Mouse (Mus musculus): ENCODE measurements around the gene Ctsw. TPM values are rescaled to one million over a fixed set of nuclear protein-coding genes. Genes with fewer than 3 reads are reported as not detected.

The Ctsw gene
- total and polyA plus RNA-seq, 2 experiments from 2014 or later, result 0.33 to 1.9 TPM

GRCm38 (mm10) chr19:5511074-5511632 lies 42.8 kb upstream of the Ctsw start:
- Histone ChIP-seq H3K27ac (ENCODE audit: low read depth, low read length) (0 out of 2 replicates have a peak overlapping the region, but pooled peaks have one; percentile 73), H3K9me3 (ENCODE audit: low read length) (no peaks in the 10 kb centered on the region), H3K9ac (replicated peaks; ENCODE audit: low read length, poor library complexity, severe bottlenecking) (peak overlapping the region; percentile 59), H3K4me2 (ENCODE audit: low read depth, low read length, poor library complexity, severe bottlenecking) (peak overlapping the region; percentile 83), H3K4me1 (ENCODE audit: insufficient read depth, low read length) (peaks cover 8% of the 10 kb centered on the region; the same call in 1 of the 2 replicates), H3K36me3 (ENCODE audit: insufficient read depth, low read length) (no peaks in the 10 kb centered on the region), H3K4me3 (ENCODE audit: low read depth, low read length) (peak overlapping the region; percentile 42), H3K27me3 (ENCODE audit: insufficient read depth, low read length) (no peaks in the 10 kb centered on the region)
- no peak for TF ChIP-seq CTCF (IDR thresholded peaks at IDR 0.05)
- DNase-seq (ENCODE audit: low spot score) (no peak), ATAC-seq (ENCODE audit: low FRiP score) (no peak)
- 50% methylated on average over 15 of the region's 15 CpGs for WGBS

DNA sequence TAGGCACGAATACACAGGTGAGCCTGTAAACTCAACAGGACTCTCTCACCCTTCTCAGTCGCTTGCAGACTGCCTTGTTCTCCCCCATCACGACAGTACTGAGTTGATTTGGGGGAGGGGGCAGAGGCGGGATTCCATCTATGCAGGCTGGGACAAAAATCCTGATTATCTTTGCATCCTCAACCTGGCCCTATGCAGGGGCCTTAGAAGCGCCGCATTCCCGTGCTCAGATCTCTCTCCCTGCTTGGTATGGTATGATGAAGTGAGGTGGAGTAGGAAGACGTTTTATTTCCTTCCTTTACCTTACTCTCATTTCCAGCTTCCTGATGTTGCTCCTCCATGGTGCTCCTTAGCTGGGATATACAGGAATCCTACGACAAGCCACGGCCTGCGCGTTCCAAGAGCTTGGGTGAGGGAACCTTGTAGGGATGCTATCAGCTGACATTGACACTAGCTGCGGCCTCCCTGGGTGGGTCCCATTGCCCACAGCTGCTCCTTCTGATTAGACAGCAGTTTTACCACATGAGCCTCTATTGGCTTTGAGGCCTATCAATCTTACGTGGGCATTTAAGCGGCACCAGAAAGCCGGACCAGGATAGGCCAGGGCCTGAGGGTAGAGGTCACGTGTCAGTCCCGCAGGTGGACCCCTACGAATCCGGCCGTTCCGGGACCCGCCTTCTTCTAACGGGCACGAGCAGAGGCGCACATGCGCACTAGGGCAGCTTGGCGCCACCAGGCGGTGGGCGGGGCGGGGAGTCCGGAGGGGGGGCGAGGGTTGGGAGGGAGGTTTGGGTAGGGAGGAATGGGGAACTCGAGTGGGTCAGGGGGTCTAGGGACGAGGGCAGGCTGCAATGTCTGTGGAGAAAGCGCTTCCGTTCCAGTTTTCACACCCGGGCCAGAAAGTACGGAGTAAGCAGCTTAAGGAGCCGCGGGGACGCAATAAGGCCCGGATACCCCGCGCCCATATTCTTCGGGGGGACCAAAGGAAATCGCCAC lies 42.0 kb upstream of the Ctsw start, which contains the start of gene Snx32:
Snx32 (minus strand) TSS at position 508 of the 996 bp plus-strand sequence.
- WGBS, result 3% methylated on average over 46 of the region's 47 CpGs
- peak; percentile 57 for TF ChIP-seq CTCF (IDR thresholded peaks at IDR 0.05)
- Histone ChIP-seq H3K4me3 (ENCODE audit: low read depth, low read length) (peak within 1 kb of the TSS; percentile 42), H3K27me3 (ENCODE audit: insufficient read depth, low read length) (no peaks in the 10 kb centered on the region), H3K9me3 (ENCODE audit: low read length) (no peaks in the 10 kb centered on the region), H3K4me2 (ENCODE audit: low read depth, low read length, poor library complexity, severe bottlenecking) (peak within 1 kb of the TSS; percentile 83), H3K4me1 (ENCODE audit: insufficient read depth, low read length) (peaks cover 8% of the 10 kb centered on the region; the same call in 1 of the 2 replicates), H3K36me3 (ENCODE audit: insufficient read depth, low read length) (no peaks in the 10 kb centered on the region), H3K27ac (ENCODE audit: low read depth, low read length) (peak within 1 kb of the TSS; percentile 73), H3K9ac (replicated peaks; ENCODE audit: low read length, poor library complexity, severe bottlenecking) (peak within 1 kb of the TSS; percentile 59)
- peak; percentile 99 for ATAC-seq (ENCODE audit: low FRiP score)
- peak; percentile 100 for DNase-seq (ENCODE audit: low spot score)

GRCm38 (mm10) chr19:5503687-5504086 lies 35.4 kb upstream of the Ctsw start, which contains the start of gene 1700020D05Rik:
Gene 1700020D05Rik, minus strand, starts transcription at chr19:5503787.
- DNase-seq (ENCODE audit: low spot score) (no peak), ATAC-seq (ENCODE audit: low FRiP score) (no peak)
- no peak within 1 kb of the TSS for H3K9ac ChIP-seq (replicated peaks; ENCODE audit: low read length, poor library complexity, severe bottlenecking)
- H3K4me1 ChIP-seq (ENCODE audit: insufficient read depth, low read length), result no peaks in the 10 kb centered on the region
- no peak for TF ChIP-seq CTCF (IDR thresholded peaks at IDR 0.05)
- H3K36me3 ChIP-seq (ENCODE audit: insufficient read depth, low read length), result no peaks in the 10 kb centered on the region; the same call in 1 of the 2 replicates
- no peak within 1 kb of the TSS for H3K4me3 ChIP-seq (ENCODE audit: low read depth, low read length)
- no peaks in the 10 kb centered on the region for H3K9me3 ChIP-seq (ENCODE audit: low read length)
- 64% methylated on average over 17 of the region's 17 CpGs for WGBS
- no peaks in the 10 kb centered on the region for H3K27me3 ChIP-seq (ENCODE audit: insufficient read depth, low read length)
- no peak within 1 kb of the TSS for H3K27ac ChIP-seq (ENCODE audit: low read depth, low read length)
- no peak within 1 kb of the TSS for H3K4me2 ChIP-seq (ENCODE audit: low read depth, low read length, poor library complexity, severe bottlenecking)

DNA sequence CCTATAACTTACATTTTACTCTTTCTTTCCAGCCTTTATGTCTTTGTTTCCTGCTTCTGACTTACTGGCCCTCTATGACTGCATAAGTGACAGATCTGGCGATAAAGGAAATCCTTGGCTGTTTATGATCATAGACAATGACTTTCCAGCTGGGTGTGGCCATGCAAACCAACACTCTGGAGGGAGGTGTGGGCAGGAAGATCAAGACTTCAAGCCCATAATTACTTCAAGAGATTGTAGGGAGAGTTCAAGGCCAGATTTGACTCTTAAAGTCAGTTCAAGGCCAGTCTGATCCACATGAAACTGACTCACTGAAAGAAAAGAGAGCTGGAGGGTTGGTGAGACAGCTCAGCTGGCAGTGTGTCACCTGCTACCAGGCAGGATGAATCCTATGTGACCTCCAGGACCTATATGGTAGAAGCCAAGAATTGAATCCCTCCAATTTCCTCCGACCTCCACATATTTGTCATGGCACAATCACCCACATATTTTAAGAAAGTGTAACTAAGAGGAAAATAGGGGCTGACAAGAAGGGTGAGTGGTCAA lies 32.1 kb upstream of the Ctsw start:
- Histone ChIP-seq H3K4me1 (ENCODE audit: insufficient read depth, low read length) (no peaks in the 10 kb centered on the region), H3K9ac (replicated peaks; ENCODE audit: low read length, poor library complexity, severe bottlenecking) (no peak overlapping the region), H3K4me3 (ENCODE audit: low read depth, low read length) (no peak overlapping the region), H3K36me3 (ENCODE audit: insufficient read depth, low read length) (peaks cover 29% of the 10 kb centered on the region; the same call in 1 of the 2 replicates), H3K9me3 (ENCODE audit: low read length) (no peaks in the 10 kb centered on the region), H3K27me3 (ENCODE audit: insufficient read depth, low read length) (no peaks in the 10 kb centered on the region), H3K27ac (ENCODE audit: low read depth, low read length) (no peak overlapping the region), H3K4me2 (ENCODE audit: low read depth, low read length, poor library complexity, severe bottlenecking) (no peak overlapping the region)
- DNase-seq (ENCODE audit: low spot score), result no peak
- TF ChIP-seq CTCF (IDR thresholded peaks at IDR 0.05), result no peak
- WGBS, result 90% methylated on average over 2 of the region's 2 CpGs
- ATAC-seq (ENCODE audit: low FRiP score), result no peak

DNA sequence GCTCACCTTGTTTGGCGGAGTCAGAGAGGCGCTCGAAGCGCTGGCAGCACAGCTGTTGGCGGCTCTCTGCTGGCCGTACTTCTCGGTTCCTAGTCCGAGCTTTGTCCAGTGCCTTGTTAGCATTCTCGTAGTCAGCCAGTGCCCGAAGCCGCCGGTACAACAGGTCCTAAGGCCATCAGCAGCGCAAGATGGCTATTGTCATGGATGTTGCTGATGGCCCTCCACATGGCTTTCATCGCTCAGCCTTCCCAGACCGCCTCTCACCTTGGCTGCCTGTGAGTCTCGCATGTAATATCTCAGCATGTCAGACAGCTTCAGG lies 27.7 kb upstream of the Ctsw start:
- no peaks in the 10 kb centered on the region for H3K9me3 ChIP-seq (ENCODE audit: low read length)
- no peak overlapping the region for H3K9ac ChIP-seq (replicated peaks; ENCODE audit: low read length, poor library complexity, severe bottlenecking)
- ATAC-seq (ENCODE audit: low FRiP score) (no peak), DNase-seq (ENCODE audit: low spot score) (no peak)
- H3K4me2 ChIP-seq (ENCODE audit: low read depth, low read length, poor library complexity, severe bottlenecking), result no peak overlapping the region
- no peak for TF ChIP-seq CTCF (IDR thresholded peaks at IDR 0.05)
- 89% methylated on average over 16 of the region's 16 CpGs for WGBS
- peaks cover 47% of the 10 kb centered on the region for H3K36me3 ChIP-seq (ENCODE audit: insufficient read depth, low read length)
- H3K27ac ChIP-seq (ENCODE audit: low read depth, low read length), result no peak overlapping the region
- no peaks in the 10 kb centered on the region for H3K27me3 ChIP-seq (ENCODE audit: insufficient read depth, low read length)
- no peaks in the 10 kb centered on the region for H3K4me1 ChIP-seq (ENCODE audit: insufficient read depth, low read length)
- no peak overlapping the region for H3K4me3 ChIP-seq (ENCODE audit: low read depth, low read length)
